Mouse (Mus musculus): ENCODE results near the gene Rack1. TPM values are rescaled to one million over a fixed set of nuclear protein-coding genes. Genes with fewer than 3 reads are reported as not detected.
A peak's percentile ranks its signal among the peaks of the same experiment; 100 is the strongest.

The Rack1 gene
- polyA plus RNA-seq, 2 experiments from 2014 or later: 1,099 to 1,661 TPM

- ATAC-seq: no peak
Measured at GRCm38 (mm10) chr11:48796290-48796689, 3.8 kb upstream of the Rack1 start.

GRCm38 (mm10) chr11:48797287-48797686 is 2.8 kb upstream of the Rack1 start:
- no peak for ATAC-seq

GRCm38 (mm10) chr11:48798308-48798707 is 1.8 kb upstream of the Rack1 start:
- no peak for ATAC-seq

GRCm38 (mm10) chr11:48798984-48799920 is 880 bp upstream of the Rack1 start:
- peak; percentile 3 for ATAC-seq

- ATAC-seq: no peak
Measured at GRCm38 (mm10) chr11:48801831-48802772, 2.0 kb downstream of the Rack1 start.

GRCm38 (mm10) chr11:48803988-48804387 is 3.9 kb downstream of the Rack1 start:
- no peak for ATAC-seq

GRCm38 (mm10) chr11:48804922-48805321 is 4.8 kb downstream of the Rack1 start:
- no peak for ATAC-seq

GRCm38 (mm10) chr11:48806856-48807562 is 6.9 kb downstream of the Rack1 start:
- ATAC-seq: no peak

- ATAC-seq: no peak
Measured at GRCm38 (mm10) chr11:48807563-48808303, 7.6 kb downstream of the Rack1 start.

GRCm38 (mm10) chr11:48808304-48808646 is 8.1 kb downstream of the Rack1 start:
- ATAC-seq: no peak

- ATAC-seq: no peak
Measured at GRCm38 (mm10) chr11:48808737-48809433, 8.8 kb downstream of the Rack1 start.

- no peak for ATAC-seq
Measured at GRCm38 (mm10) chr11:48809434-48809830, 9.3 kb downstream of the Rack1 start.

- no peak for ATAC-seq
Measured at GRCm38 (mm10) chr11:48810142-48810541, 10.0 kb downstream of the Rack1 start.

- no peak for ATAC-seq
Measured at GRCm38 (mm10) chr11:48813782-48814181, 13.7 kb downstream of the Rack1 start.

GRCm38 (mm10) chr11:48815851-48816250 is 15.7 kb downstream of the Rack1 start:
- no peak for ATAC-seq

GRCm38 (mm10) chr11:48816281-48816781 is 16.2 kb downstream of the Rack1 start:
- ATAC-seq: no peak

GRCm38 (mm10) chr11:48816800-48817665 is 16.9 kb downstream of the Rack1 start, which contains the start of gene Trim41:
TSS of gene Trim41 (minus strand) at chr11:48817353.
- peak; percentile 88 for ATAC-seq

- ATAC-seq: no peak
Measured at GRCm38 (mm10) chr11:48817794-48818193, 17.7 kb downstream of the Rack1 start.

- peak; percentile 37 for ATAC-seq
Measured at GRCm38 (mm10) chr11:48818346-48818745, 18.2 kb downstream of the Rack1 start.

All from CD4-positive, CD25-positive, alpha-beta regulatory T cell, adult 4 months (primary cell).